Mouse (Mus musculus) MEL (cell line): ENCODE data around the gene Cdca3. TPM values are rescaled to one million over a fixed set of nuclear protein-coding genes. Genes with fewer than 3 reads are reported as not detected.
"Not testable (repeated sequence)": the region's sequence is repeated elsewhere in the genome, so short reads cannot be mapped to it uniquely, and the experiment has no call there.

Experiments
- DNase-seq: peaks from one replicate; pipeline ENCODE4 v3.0.0; 2011; ENCODE audit warnings: low read depth, low spot score
- H3K27ac ChIP-seq: 2 replicates; pipeline ENCODE4 v1.5.1; 2012; ENCODE audit warnings: low read depth, mild to moderate bottlenecking, control low read depth, low read length, moderate library complexity; ENCODE audit not compliant: control insufficient read depth
- H3K27me3 ChIP-seq, 2 experiments: fragments of 150-350 bp in 1 of 2; sonication (generic) in 1 of 2; 2 replicates each; pipeline ENCODE4 v1.6.1; 2012; ENCODE audit warnings: low read length in 2 of 2, mild to moderate bottlenecking in 2 of 2, improper control_type of control experiment in 1 of 2, moderate library complexity in 1 of 2; ENCODE audit not compliant: insufficient read depth in 2 of 2, control insufficient read depth in 1 of 2
- H3K36me3 ChIP-seq, 2 experiments: 2 replicates each; pipeline ENCODE4 v1.6.1; 2012 to 2014; ENCODE audit warnings: low read length in 2 of 2, improper control_type of control experiment in 1 of 2, inconsistent platforms in 1 of 2, mild to moderate bottlenecking in 1 of 2; ENCODE audit not compliant: insufficient read depth in 2 of 2, control insufficient read depth in 1 of 2
- H3K4me1 ChIP-seq, 2 experiments: fragments of 150-350 bp in 1 of 2; sonication (generic) in 1 of 2; 2 replicates each; pipeline ENCODE4 v1.6.1; 2012; ENCODE audit warnings: low read length in 2 of 2, improper control_type of control experiment in 1 of 2, mild to moderate bottlenecking in 1 of 2; ENCODE audit not compliant: insufficient read depth in 2 of 2, control insufficient read depth in 1 of 2
- H3K4me3 ChIP-seq, 2 experiments: fragments of 150-350 bp in 1 of 2; sonication (generic) in 1 of 2; 2 replicates each; pipeline ENCODE4 v1.5.1; 2012; ENCODE audit warnings: low read depth in 2 of 2, low read length in 2 of 2, mild to moderate bottlenecking in 2 of 2, moderate library complexity in 2 of 2, control low read depth in 1 of 2, improper control_type of control experiment in 1 of 2; ENCODE audit not compliant: control insufficient read depth in 1 of 2, insufficient read depth in 1 of 2
- H3K79me2 ChIP-seq: 2 replicates; pipeline ENCODE4 v1.6.1; 2012; ENCODE audit warnings: mild to moderate bottlenecking, low read length, moderate library complexity; ENCODE audit not compliant: control insufficient read depth, poor library complexity, insufficient read depth
- H3K9ac ChIP-seq: 2 replicates; pipeline ENCODE4 v1.6.1; 2012; ENCODE audit warnings: low read depth, mild to moderate bottlenecking, control low read depth, low read length, moderate library complexity; ENCODE audit not compliant: control insufficient read depth, poor library complexity, severe bottlenecking
- H3K9me3 ChIP-seq: fragments of 150-350 bp; sonication (generic); replicated peaks from 2 replicates; pipeline ENCODE4 v1.6.1; 2012; ENCODE audit warnings: mild to moderate bottlenecking, low read length, improper control_type of control experiment, moderate library complexity; ENCODE audit not compliant: insufficient read depth
- BHLHE40 ChIP-seq: IDR thresholded peaks from 2 replicates; pipeline ENCODE4 v1.6.1; 2012; ENCODE audit warnings: low read depth, mild to moderate bottlenecking, inconsistent platforms, low read length, improper control_type of control experiment, borderline replicate concordance
- CHD1 ChIP-seq: IDR thresholded peaks from 2 replicates; pipeline ENCODE4 v1.6.1; 2012; ENCODE audit warnings: low read depth, mild to moderate bottlenecking, inconsistent platforms, low read length, improper control_type of control experiment
- CHD2 ChIP-seq: IDR thresholded peaks from 2 replicates; pipeline ENCODE4 v1.6.1; 2011; ENCODE audit warnings: low read length, improper control_type of control experiment
- GABPA ChIP-seq: IDR thresholded peaks from 2 replicates; pipeline ENCODE4 v1.6.1; 2012; ENCODE audit warnings: low read depth, mild to moderate bottlenecking, inconsistent platforms, low read length, improper control_type of control experiment, moderate library complexity
- GATA1 ChIP-seq: IDR thresholded peaks from 2 replicates; pipeline ENCODE4 v1.6.1; 2011; ENCODE audit warnings: low read depth, low read length, improper control_type of control experiment
- JUND ChIP-seq: IDR thresholded peaks from 2 replicates; pipeline ENCODE4 v1.6.1; 2011; ENCODE audit warnings: low read depth, mild to moderate bottlenecking, improper control_type of control experiment, low read length
- KAT2A ChIP-seq: conservative IDR thresholded peaks from 2 replicates; pipeline ENCODE4 v1.6.1; 2012; ENCODE audit warnings: low read depth, low read length, improper control_type of control experiment, inconsistent platforms
- MAZ ChIP-seq: IDR thresholded peaks from 2 replicates; pipeline ENCODE4 v1.6.1; 2012; ENCODE audit warnings: low read depth, mild to moderate bottlenecking, inconsistent platforms, low read length, improper control_type of control experiment
- MYB ChIP-seq: IDR thresholded peaks from 2 replicates; pipeline ENCODE4 v1.6.1; 2011; ENCODE audit warnings: mild to moderate bottlenecking, low read depth, low read length, improper control_type of control experiment
- POLR2A ChIP-seq, 2 experiments: IDR thresholded peaks; 2 replicates each; pipeline ENCODE4 v1.6.1; 2011 to 2012; ENCODE audit warnings: low read length in 2 of 2, mild to moderate bottlenecking in 2 of 2, control low read depth in 1 of 2, improper control_type of control experiment in 1 of 2, low read depth in 1 of 2, moderate library complexity in 1 of 2; ENCODE audit not compliant: control insufficient read depth in 1 of 2, insufficient read depth in 1 of 2, poor library complexity in 1 of 2
- POLR2AphosphoS2 ChIP-seq: IDR thresholded peaks from 2 replicates; pipeline ENCODE4 v1.6.1; 2011; ENCODE audit warnings: low read length, improper control_type of control experiment
- POLR2AphosphoS5 ChIP-seq: IDR thresholded peaks from 2 replicates; pipeline ENCODE4 v1.6.1; 2012; ENCODE audit warnings: low read depth, borderline replicate concordance, mild to moderate bottlenecking, inconsistent platforms, low read length, moderate library complexity, mixed read lengths
- TBP ChIP-seq: IDR thresholded peaks from 2 replicates; pipeline ENCODE4 v1.8.0; 2011; ENCODE audit warnings: low read depth, low read length, improper control_type of control experiment
- polyA plus RNA-seq, 2 experiments: library from polyadenylated mRNA; stranded (reverse) in 1 of 2; unstranded in 1 of 2; fragments of >175 nt in 1 of 2; fragments of >200 nt in 1 of 2; gene quantifications; 2 replicates each; pipeline versions ENCODE4 v1.2.1 to v1.2.4; 2012; ENCODE audit warnings: low replicate concordance in 2 of 2, low read depth in 1 of 2; ENCODE audit not compliant: insufficient read length in 2 of 2, insufficient read depth in 1 of 2, missing spikeins in 1 of 2
- total RNA-seq: library from RNA; depleted of rRNA; stranded (reverse); fragments of 300-350 nt; gene quantifications from 2 replicates; pipeline ENCODE4 v1.2.3, GENCODE M21; 2012

Cdca3 gene
- total and polyA plus RNA-seq, 3 experiments: 54.5 to 185 TPM; not detected in 1

GRCm38 (mm10) chr6:124809052-124809774, 20.1 kb upstream of the Cdca3 start (continued):
- TF ChIP-seq CHD2 (no peak), KAT2A (no peak), MYB (no peak), POLR2AphosphoS5 (no peak)

GRCm38 (mm10) chr6:124809775-124810538, 19.4 kb upstream of the Cdca3 start:
- peak overlapping the region; percentile 13; the same call in 1 of the 2 replicates for H3K27ac ChIP-seq

GRCm38 (mm10) chr6:124810566-124811402, 18.6 kb upstream of the Cdca3 start:
- H3K27ac ChIP-seq, H3K9me3 ChIP-seq, H3K27me3 ChIP-seq, H3K9ac ChIP-seq, H3K4me3 ChIP-seq: not testable (repeated sequence)
- peaks cover 19% of the 10 kb centered on the region for H3K79me2 ChIP-seq
- H3K4me1 ChIP-seq: peaks cover 0 to 34% of the 10 kb centered on the region in 2 experiments; a peak in 3 of 4 replicates
- peaks cover 4 to 16% of the 10 kb centered on the region in 2 experiments for H3K36me3 ChIP-seq
- peak; percentile 21 for DNase-seq

More at GRCm38 (mm10) chr6:124809775-124810538, 19.4 kb upstream of the Cdca3 start:
- H3K9me3 ChIP-seq: no peaks in the 10 kb centered on the region
- H3K79me2 ChIP-seq: peaks cover 19% of the 10 kb centered on the region
- DNase-seq: peak; percentile 69
- peak overlapping the region; percentile 81 for H3K9ac ChIP-seq
- peaks cover 0 to 36% of the 10 kb centered on the region in 2 experiments; a peak in 3 of 4 replicates for H3K4me1 ChIP-seq
- no peaks in the 10 kb centered on the region for H3K27me3 ChIP-seq
- TF ChIP-seq JUND: no peak
- peak; percentile 34; the same call in 1 of the 2 replicates for TF ChIP-seq POLR2AphosphoS2
- peak; percentile 22 to 45; a peak in 2 of 4 replicates for TF ChIP-seq POLR2A (IDR thresholded peaks at IDR 0.05; ENCODE audit: control insufficient read depth in 1 of 2, insufficient read depth in 1 of 2, low read depth in 1 of 2, low read length in 2 of 2, poor library complexity in 1 of 2)
- H3K36me3 ChIP-seq: peaks cover 4 to 16% of the 10 kb centered on the region in 2 experiments
- peak overlapping the region; percentile 78 to 95 for H3K4me3 ChIP-seq

- DNase-seq: peak; percentile 22
- H3K27ac ChIP-seq: no peak overlapping the region
- H3K4me3 ChIP-seq: no peak overlapping the region
- peaks cover 0 to 33% of the 10 kb centered on the region in 2 experiments; a peak in 3 of 4 replicates for H3K4me1 ChIP-seq
- no peaks in the 10 kb centered on the region for H3K9me3 ChIP-seq
- H3K27me3 ChIP-seq: no peaks in the 10 kb centered on the region
- peaks cover 4 to 15% of the 10 kb centered on the region in 2 experiments for H3K36me3 ChIP-seq
- no peak overlapping the region for H3K9ac ChIP-seq
- no peak for TF ChIP-seq TBP
- no peak for TF ChIP-seq BHLHE40
- TF ChIP-seq CHD1: no peak
- no peak for TF ChIP-seq POLR2A (IDR thresholded peaks at IDR 0.05; ENCODE audit: control insufficient read depth in 1 of 2, insufficient read depth in 1 of 2, low read depth in 1 of 2, low read length in 2 of 2, poor library complexity in 1 of 2)
- no peak for TF ChIP-seq MAZ
- no peak for TF ChIP-seq GATA1
- no peak for TF ChIP-seq GABPA
- peaks cover 19% of the 10 kb centered on the region for H3K79me2 ChIP-seq
Measured at GRCm38 (mm10) chr6:124811403-124811665, 18.0 kb upstream of the Cdca3 start.
